Comparison of ENCODE assay signal across 1 mouse cellular context in the genomic region with DNA sequence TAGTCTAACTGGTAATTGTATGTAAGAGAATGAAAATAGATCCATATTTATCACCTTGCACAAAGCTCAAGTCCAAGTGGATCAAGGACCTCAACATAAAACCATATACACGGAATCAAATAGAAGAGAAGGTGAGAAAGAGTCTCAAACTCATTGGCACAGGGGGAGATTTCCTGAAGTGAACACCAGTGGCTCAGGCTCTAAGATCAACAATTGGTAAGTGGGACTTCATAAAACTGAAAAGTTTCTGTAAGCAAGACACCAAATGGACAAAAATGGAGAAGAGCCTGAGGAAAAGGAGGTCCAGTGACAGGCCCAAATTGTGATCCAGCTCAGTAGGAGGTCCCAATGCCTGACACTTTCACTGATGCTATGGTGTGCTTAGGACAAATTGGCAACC. TPM values are rescaled to one million over a fixed set of nuclear protein-coding genes. Genes with fewer than 3 reads are reported as not detected.
"Had no signal": no experiment of that assay in that cellular context is flagged by ENCODE, and none has a peak within 500 bp of the region (broad histone marks: within the 10 kb centered on the region; RNA-seq: fewer than 3 reads in every experiment).

No protein-coding gene starts in this region.

RNA-seq across cellular contexts. Expression of gene Col12a1, which starts 49.8 kb away (rescaled TPM):
- polyA plus RNA-seq: erythroblast, embryonic 14.5 days had no signal
